Mouse (Mus musculus): ENCODE data around the gene Ppp1r26.

GRCm38 (mm10) chr2:28414757-28415137 is 31.9 kb upstream of the Ppp1r26 start:
- no peak for TF ChIP-seq POLR2A (IDR thresholded peaks at IDR 0.05; ENCODE audit: control insufficient read depth in 1 of 2, insufficient read depth in 1 of 2, low read depth in 1 of 2, low read length in 2 of 2, poor library complexity in 1 of 2)
- TF ChIP-seq CTCF (IDR thresholded peaks at IDR 0.05 in 2 of 3, conservative IDR thresholded peaks at IDR 0.05 in 1 of 3; ENCODE audit: control insufficient read depth in 1 of 3, insufficient read depth in 1 of 3, low read depth in 2 of 3, low read length in 3 of 3, poor library complexity in 1 of 3, severe bottlenecking in 1 of 3) = no peak
- no peak for TF ChIP-seq ZMIZ1 (IDR thresholded peaks at IDR 0.05; ENCODE audit: low read depth, low read length)
- no peak for TF ChIP-seq HCFC1 (IDR thresholded peaks at IDR 0.05; ENCODE audit: low read depth, low read length)
- TF ChIP-seq GATA1 (IDR thresholded peaks at IDR 0.05; ENCODE audit: low read depth, low read length) = no peak
- no peak for TF ChIP-seq NELFE (IDR thresholded peaks at IDR 0.05; ENCODE audit: low read depth, low read length)
- no peak for TF ChIP-seq POLR2AphosphoS2 (IDR thresholded peaks at IDR 0.05; ENCODE audit: low read length)
- no peak for TF ChIP-seq POLR2AphosphoS5 (IDR thresholded peaks at IDR 0.05; ENCODE audit: borderline replicate concordance, low read depth, low read length)
- TF ChIP-seq KAT2A (conservative IDR thresholded peaks at IDR 0.05; ENCODE audit: low read depth, low read length) = no peak
- no peak for TF ChIP-seq MAFK (IDR thresholded peaks at IDR 0.05; ENCODE audit: borderline replicate concordance, low read depth, low read length)

Data from MEL (cell line).